Mouse (Mus musculus) megakaryocyte, embryonic 14.5 days (primary cell): ENCODE results near the gene Tmem52.

Experiments
- FLI1 ChIP-seq: IDR thresholded peaks from 2 replicates; pipeline ENCODE4 v1.6.1; 2012; ENCODE audit warnings: low read length, inconsistent platforms, mixed read lengths
- GATA1 ChIP-seq: IDR thresholded peaks from 3 replicates; pipeline ENCODE4 v1.6.1; 2012; ENCODE audit warnings: mixed read lengths, low read length, inconsistent platforms, borderline replicate concordance

GRCm38 (mm10) chr4:155488232-155489025 is 19.5 kb downstream of the Tmem52 start:
- TF ChIP-seq GATA1 (no peak), FLI1 (no peak)
